Mouse (Mus musculus) liver, postnatal 0 days (tissue): ENCODE measurements around the gene Rnf126.

ENCODE experiments used
- CTCF ChIP-seq: sonication (generic); IDR thresholded peaks from 2 replicates; pipeline ENCODE4 v1.5.1; 2016; ENCODE audit warnings: antibody characterized with exemption, low read depth
- EP300 ChIP-seq: IDR thresholded peaks from 2 replicates; pipeline ENCODE4 v1.6.1; 2016; ENCODE audit warnings: antibody characterized with exemption, low read depth, mild to moderate bottlenecking

DNA sequence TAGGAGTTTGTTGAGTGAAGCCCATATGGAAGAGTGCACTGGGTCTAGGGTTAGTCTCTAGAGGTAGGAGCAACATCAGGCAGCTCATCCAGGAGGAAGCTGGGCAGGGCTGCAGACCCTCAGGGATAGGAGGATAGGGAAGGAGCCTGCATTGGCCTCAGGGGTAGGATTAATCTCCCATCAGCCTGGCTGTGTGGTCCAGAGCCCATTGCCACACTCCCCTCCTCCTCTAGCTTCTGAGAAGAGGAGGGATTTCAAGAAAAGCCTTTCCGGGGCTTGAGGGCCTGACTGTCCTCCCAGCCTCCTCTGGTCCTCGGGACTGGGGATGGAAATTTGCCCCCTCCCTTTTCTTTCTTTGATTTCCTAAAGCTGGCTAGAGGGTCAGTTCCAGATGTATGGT is 12.4 kb upstream of the Rnf126 start:
- TF ChIP-seq CTCF, result no peak
- TF ChIP-seq EP300, result no peak
